Mouse (Mus musculus): ENCODE data around the gene Olfr961. TPM values are rescaled to one million over a fixed set of nuclear protein-coding genes. Genes with fewer than 3 reads are reported as not detected.

The Olfr961 gene
- not detected for total RNA-seq (2021)
- long read RNA-seq, experiment 1 = 0 reads
- long read RNA-seq, experiment 2 = 0 reads

- TF ChIP-seq CTCF (IDR thresholded peaks at IDR 0.05) = no peak
- DNase-seq (ENCODE audit: extremely low spot score in 1 of 2, low spot score in 2 of 2) = no peak
- Histone ChIP-seq H3K27ac (no peak within 1 kb of the TSS), H3K4me3 (no peak within 1 kb of the TSS)
- intact Hi-C loops (cut with DNase I) = no loop called here
These were observed at the start of gene Olfr961 for GRCm38 (mm10) chr9:39644785-39645184. Olfr961 (plus strand) TSS chr9:39645085.

- peak overlapping the region; percentile 26 for H3K4me3 ChIP-seq
- H3K27ac ChIP-seq = no peak overlapping the region
- intact Hi-C loops (cut with DNase I) = no loop called here
- peak; percentile 14 to 16 for DNase-seq (ENCODE audit: extremely low spot score in 1 of 2, low spot score in 2 of 2)
- TF ChIP-seq CTCF (IDR thresholded peaks at IDR 0.05) = no peak
These were observed 42.2 kb upstream of the Olfr961 start for GRCm38 (mm10) chr9:39602536-39603332.

GRCm38 (mm10) chr9:39603333-39603845 lies 41.5 kb upstream of the Olfr961 start:
- no peak for DNase-seq (ENCODE audit: extremely low spot score in 1 of 2, low spot score in 2 of 2)

GRCm38 (mm10) chr9:39603999-39604453 lies 40.9 kb upstream of the Olfr961 start, which contains the start of gene AW551984:
AW551984 (minus strand) TSS chr9:39604403.
- peak in 1 of 2 experiments; percentile 13 for DNase-seq (ENCODE audit: extremely low spot score in 1 of 2, low spot score in 2 of 2)
- no peak within 1 kb of the TSS for H3K27ac ChIP-seq

More at GRCm38 (mm10) chr9:39603333-39603845, 41.5 kb upstream of the Olfr961 start:
- Histone ChIP-seq H3K27ac (no peak overlapping the region), H3K4me3 (peak overlapping the region; percentile 17)
- no peak for TF ChIP-seq CTCF (IDR thresholded peaks at IDR 0.05)
- intact Hi-C loops (cut with DNase I) = no loop called here

GRCm38 (mm10) chr9:39608497-39608896 lies 36.4 kb upstream of the Olfr961 start:
- intact Hi-C loops (cut with DNase I) = no loop called here
- no peak for TF ChIP-seq CTCF (IDR thresholded peaks at IDR 0.05)
- H3K4me3 ChIP-seq = no peak overlapping the region
- no peak for DNase-seq (ENCODE audit: extremely low spot score in 1 of 2, low spot score in 2 of 2)
- no peak overlapping the region for H3K27ac ChIP-seq

More at GRCm38 (mm10) chr9:39603999-39604453, 40.9 kb upstream of the Olfr961 start, which contains the start of gene AW551984:
- H3K4me3 ChIP-seq = peak within 1 kb of the TSS; percentile 17
- intact Hi-C loops (cut with DNase I) = no loop called here
- TF ChIP-seq CTCF (IDR thresholded peaks at IDR 0.05) = no peak

- no peak for DNase-seq (ENCODE audit: extremely low spot score in 1 of 2, low spot score in 2 of 2)
- no peak within 1 kb of the TSS for H3K27ac ChIP-seq
- H3K4me3 ChIP-seq = no peak within 1 kb of the TSS
- intact Hi-C loops (cut with DNase I) = loop anchor here (5.0 kb wide), 1 partner anchor 803 kb away; no protein-coding TSS in a partner anchor
- TF ChIP-seq CTCF (IDR thresholded peaks at IDR 0.05) = no peak
These were observed 34.5 kb upstream of the Olfr961 start, which contains the start of gene Olfr148 for GRCm38 (mm10) chr9:39610355-39610754. Olfr148 (plus strand) TSS chr9:39610655.

- TF ChIP-seq CTCF (IDR thresholded peaks at IDR 0.05) = peak; percentile 75
- H3K4me3 ChIP-seq = no peak overlapping the region
- intact Hi-C loops (cut with DNase I) = loop anchor here (1.0 to 5.0 kb wide), 2 partner anchors 103 to 805 kb away; no protein-coding TSS in a partner anchor
- H3K27ac ChIP-seq = no peak overlapping the region
- peak in 1 of 2 experiments; percentile 35 for DNase-seq (ENCODE audit: extremely low spot score in 1 of 2, low spot score in 2 of 2)
These were observed 32.9 kb upstream of the Olfr961 start for GRCm38 (mm10) chr9:39611953-39612352.

GRCm38 (mm10) chr9:39621073-39621472 lies 23.8 kb upstream of the Olfr961 start, which contains the start of gene Olfr960:
Olfr960 (plus strand) TSS chr9:39621373.
- no peak for DNase-seq (ENCODE audit: extremely low spot score in 1 of 2, low spot score in 2 of 2)
- no peak for TF ChIP-seq CTCF (IDR thresholded peaks at IDR 0.05)
- intact Hi-C loops (cut with DNase I) = no loop called here

GRCm38 (mm10) chr9:39623783-39624182 lies 21.1 kb upstream of the Olfr961 start:
- TF ChIP-seq CTCF (IDR thresholded peaks at IDR 0.05) = no peak
- DNase-seq (ENCODE audit: extremely low spot score in 1 of 2, low spot score in 2 of 2) = no peak
- H3K4me3 ChIP-seq = no peak overlapping the region
- H3K27ac ChIP-seq = no peak overlapping the region
- intact Hi-C loops (cut with DNase I) = no loop called here

More at GRCm38 (mm10) chr9:39621073-39621472, 23.8 kb upstream of the Olfr961 start, which contains the start of gene Olfr960:
- Histone ChIP-seq H3K4me3 (no peak within 1 kb of the TSS), H3K27ac (no peak within 1 kb of the TSS)

GRCm38 (mm10) chr9:39624711-39625110 lies 20.2 kb upstream of the Olfr961 start:
- Histone ChIP-seq H3K4me3 (no peak overlapping the region), H3K27ac (no peak overlapping the region)
- DNase-seq (ENCODE audit: extremely low spot score in 1 of 2, low spot score in 2 of 2) = no peak
- no peak for TF ChIP-seq CTCF (IDR thresholded peaks at IDR 0.05)
- intact Hi-C loops (cut with DNase I) = no loop called here

- Histone ChIP-seq H3K27ac (no peak overlapping the region), H3K4me3 (no peak overlapping the region)
- intact Hi-C loops (cut with DNase I) = no loop called here
- no peak for TF ChIP-seq CTCF (IDR thresholded peaks at IDR 0.05)
- DNase-seq (ENCODE audit: extremely low spot score in 1 of 2, low spot score in 2 of 2) = no peak
These were observed 15.8 kb upstream of the Olfr961 start for GRCm38 (mm10) chr9:39629069-39629468.

Data from left cerebral cortex, adult 2 months (tissue).